Mouse (Mus musculus) brain, adult 10 weeks (tissue): ENCODE data around the gene Olfr1386. TPM values are rescaled to one million over a fixed set of nuclear protein-coding genes. Genes with fewer than 3 reads are reported as not detected.

Experiments used
- polyA plus RNA-seq: library from polyadenylated mRNA; stranded (reverse); fragments of 350-450 nt; fragmentation: Illumina TruSeq; extraction: RNeasy Lipid Tissue Mini Kit (QIAGEN cat#74804); gene quantifications from one replicate; pipeline ENCODE4 v1.2.3, GENCODE M21; 2015; ENCODE audit warnings: low read depth, low replicate concordance

The Olfr1386 gene
- not detected for polyA plus RNA-seq

GRCm38 (mm10) chr11:49464746-49465145 lies at the start of gene Olfr1386:
TSS of gene Olfr1386 (plus strand) at chr11:49465046.

GRCm38 (mm10) chr11:49422767-49423166 lies 42.1 kb upstream of the Olfr1386 start, which contains the start of gene Olfr1389:
TSS of gene Olfr1389 (plus strand) at chr11:49423067.

GRCm38 (mm10) chr11:49436411-49436810 lies 28.4 kb upstream of the Olfr1386 start, which contains the start of gene Olfr1388:
TSS of gene Olfr1388 (plus strand) at chr11:49436624.

GRCm38 (mm10) chr11:49455043-49455442 lies 9.8 kb upstream of the Olfr1386 start, which contains the start of gene Olfr1387:
TSS of gene Olfr1387 (plus strand) at chr11:49455343.

GRCm38 (mm10) chr11:49488770-49489169 lies 23.9 kb downstream of the Olfr1386 start, which contains the start of gene Olfr1385:
TSS of gene Olfr1385 (plus strand) at chr11:49489070.

GRCm38 (mm10) chr11:49519348-49519747 lies 54.5 kb downstream of the Olfr1386 start, which contains the start of gene Olfr1383:
TSS of gene Olfr1383 (plus strand) at chr11:49519648.

Other genes with a start within 250 kb of the Olfr1386 start
- 50.2 TPM for gene Mgat1, start 220.9 kb upstream of the Olfr1386 start, polyA plus RNA-seq
- 0.80 TPM for gene Olfr1393, start 186.7 kb upstream of the Olfr1386 start, polyA plus RNA-seq
- not detected for gene Olfr1392, start 179.8 kb upstream of the Olfr1386 start, polyA plus RNA-seq
- gene Olfr10, start 160.3 kb upstream of the Olfr1386 start, polyA plus RNA-seq, result not detected
- not detected for gene Olfr1391, start 142.3 kb upstream of the Olfr1386 start, polyA plus RNA-seq
- not detected for gene Olfr1390, start 129.9 kb upstream of the Olfr1386 start, polyA plus RNA-seq
- gene Olfr1389, start 42.0 kb upstream of the Olfr1386 start, polyA plus RNA-seq, result not detected
- 0.13 TPM for gene Olfr1388, start 28.4 kb upstream of the Olfr1386 start, polyA plus RNA-seq
- not detected for gene Olfr1387, start 9.7 kb upstream of the Olfr1386 start, polyA plus RNA-seq
- gene Olfr1385, start 24.0 kb downstream of the Olfr1386 start, polyA plus RNA-seq, result not detected
- not detected for gene Olfr1384, start 41.7 kb downstream of the Olfr1386 start, polyA plus RNA-seq
- gene Olfr1383, start 54.6 kb downstream of the Olfr1386 start, polyA plus RNA-seq, result not detected
- gene Olfr1382, start 63.2 kb downstream of the Olfr1386 start, polyA plus RNA-seq, result not detected
- gene Olfr1381, start 78.4 kb downstream of the Olfr1386 start, polyA plus RNA-seq, result not detected
- not detected for gene Olfr1380, start 91.8 kb downstream of the Olfr1386 start, polyA plus RNA-seq
- gene Flt4, start 144.2 kb downstream of the Olfr1386 start, polyA plus RNA-seq, result 1.4 TPM
- gene Scgb3a1, start 198.6 kb downstream of the Olfr1386 start, polyA plus RNA-seq, result not detected
- gene Cnot6, start 247.7 kb downstream of the Olfr1386 start, polyA plus RNA-seq, result 31.2 TPM